Mouse (Mus musculus) telencephalon, adult 2 months (tissue): ENCODE measurements at regions not wholly inside any gene's neighbourhood (a gene's known extent, or its start where the extent isn't known, plus 50 kb on each side); places are given as distances from the start of the nearest gene placed in this dataset.

Source experiments
- DNase-seq: peaks from one replicate; pipeline ENCODE4 v3.0.0-alpha.2; 2011; ENCODE audit warnings: low read depth, low spot score

DNA sequence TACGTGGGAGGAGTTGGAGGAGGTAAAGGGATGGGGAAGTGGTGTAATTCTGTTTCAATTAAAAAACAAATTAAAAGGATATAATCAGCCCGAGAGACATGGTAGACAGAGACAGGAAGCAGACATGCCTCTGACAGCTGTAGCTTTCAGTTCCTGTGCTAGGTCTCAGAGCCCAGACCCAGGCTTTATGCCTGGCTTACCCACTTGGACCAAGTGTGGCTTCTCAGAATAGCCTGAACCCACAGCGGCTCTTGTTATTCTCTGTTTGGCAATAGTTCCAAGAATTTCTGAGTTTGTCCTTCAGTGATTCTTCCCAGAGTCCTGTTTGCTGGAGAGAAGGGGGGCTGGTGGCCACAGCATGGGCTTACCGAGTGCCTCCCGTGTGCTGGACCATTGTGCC is 182.4 kb downstream of the Pten start:
- no peak for DNase-seq

GRCm38 (mm10) chr19:32940806-32941205 is 183.5 kb downstream of the Pten start:
- DNase-seq: no peak

DNA sequence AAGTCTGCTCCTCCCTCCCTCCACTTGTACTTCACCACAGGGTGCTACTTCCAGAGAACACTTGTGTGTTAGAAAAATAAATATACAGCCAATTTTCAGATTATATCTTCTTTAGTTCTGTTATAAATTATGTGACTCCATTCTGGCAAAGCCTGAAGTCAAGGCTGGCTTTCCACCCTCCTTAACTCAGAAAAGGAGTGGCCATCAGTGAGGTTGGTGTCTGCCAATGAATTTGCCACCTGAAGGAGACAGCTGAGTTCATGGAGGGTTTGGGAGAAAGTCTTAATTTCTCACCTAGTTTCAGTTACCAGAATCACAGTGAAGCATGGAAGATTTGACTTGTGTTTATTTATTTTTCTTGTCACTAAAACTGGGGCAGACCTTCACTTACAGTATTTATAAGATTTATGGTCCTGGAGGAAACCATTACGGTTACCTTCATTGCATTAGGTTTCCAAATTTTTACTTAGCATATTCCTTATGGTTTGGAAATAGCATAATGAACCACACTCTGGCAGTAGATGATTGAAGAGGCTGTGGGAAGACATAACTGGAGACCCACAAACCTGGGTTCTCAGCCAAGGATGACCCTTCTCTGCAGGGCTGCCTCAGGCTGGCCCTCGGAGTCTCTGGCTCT is 186.4 kb downstream of the Pten start:
- no peak for DNase-seq

GRCm38 (mm10) chr19:32947081-32947855 is 190.0 kb downstream of the Pten start:
- DNase-seq: no peak

DNA sequence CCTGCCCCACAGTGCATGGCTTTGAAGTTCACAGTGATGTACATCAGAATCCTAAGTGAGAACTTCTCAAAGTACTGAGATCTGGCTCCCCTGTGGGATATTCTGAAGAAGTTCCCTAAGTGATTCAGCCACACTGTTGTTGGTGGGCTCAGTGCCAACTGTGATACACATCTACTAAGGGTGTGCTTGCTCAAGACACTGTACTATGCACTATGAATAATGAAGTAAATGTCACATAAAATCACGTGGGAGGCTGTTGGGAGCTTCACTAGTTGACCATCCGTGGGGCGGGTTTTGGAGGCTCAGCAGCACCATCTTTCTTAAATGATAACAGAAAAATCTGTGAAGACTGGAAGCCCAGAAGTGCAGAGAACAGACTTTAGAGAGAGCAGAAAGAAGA is 193.0 kb downstream of the Pten start:
- DNase-seq: no peak

DNA sequence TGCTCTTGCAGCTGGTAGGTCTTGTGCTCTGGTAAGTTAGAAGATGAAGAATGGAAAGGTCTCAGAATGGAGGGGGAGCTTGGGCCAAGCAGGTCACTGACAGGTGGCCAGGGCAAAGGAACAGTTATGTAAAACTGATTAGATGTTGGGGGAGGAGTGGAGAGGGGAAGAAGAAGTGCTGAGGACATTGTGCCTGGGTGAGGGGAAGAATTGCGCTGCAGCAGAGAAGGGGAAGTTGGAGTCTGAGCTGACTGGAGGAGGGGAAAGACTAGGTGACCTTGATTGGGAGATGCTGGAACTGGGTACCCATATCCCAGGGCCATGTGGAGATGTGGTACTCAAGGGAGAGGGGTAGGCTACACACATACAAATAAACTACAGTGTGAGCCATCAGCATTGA is 193.5 kb downstream of the Pten start:
- no peak for DNase-seq

- no peak for DNase-seq
Observed at GRCm38 (mm10) chr19:32952425-32952824, 195.1 kb downstream of the Pten start.

- DNase-seq: no peak
Observed at GRCm38 (mm10) chr19:32952928-32953687, 195.8 kb downstream of the Pten start.

GRCm38 (mm10) chr19:32954001-32954605 is 196.8 kb downstream of the Pten start:
- peak; percentile 42 for DNase-seq

DNA sequence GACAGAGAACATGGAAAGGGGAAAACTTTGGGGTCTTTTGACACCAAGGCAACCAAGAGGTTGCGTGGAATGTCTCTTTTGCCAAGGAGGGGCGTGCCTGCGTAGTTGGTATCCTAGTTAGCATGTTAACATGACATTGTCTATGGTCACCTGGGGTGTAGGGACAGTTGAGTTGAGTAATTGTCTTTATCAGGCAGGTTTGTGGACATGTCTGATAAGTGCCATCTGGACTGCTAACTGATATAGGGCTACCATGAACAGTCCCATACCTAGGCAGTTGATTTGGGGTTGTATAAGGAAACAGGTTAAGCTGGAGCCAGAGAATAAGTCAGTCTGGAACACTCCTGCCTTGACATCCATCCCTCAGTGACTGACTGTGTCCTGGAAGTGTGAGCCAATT is 197.6 kb downstream of the Pten start:
- DNase-seq: no peak

DNA sequence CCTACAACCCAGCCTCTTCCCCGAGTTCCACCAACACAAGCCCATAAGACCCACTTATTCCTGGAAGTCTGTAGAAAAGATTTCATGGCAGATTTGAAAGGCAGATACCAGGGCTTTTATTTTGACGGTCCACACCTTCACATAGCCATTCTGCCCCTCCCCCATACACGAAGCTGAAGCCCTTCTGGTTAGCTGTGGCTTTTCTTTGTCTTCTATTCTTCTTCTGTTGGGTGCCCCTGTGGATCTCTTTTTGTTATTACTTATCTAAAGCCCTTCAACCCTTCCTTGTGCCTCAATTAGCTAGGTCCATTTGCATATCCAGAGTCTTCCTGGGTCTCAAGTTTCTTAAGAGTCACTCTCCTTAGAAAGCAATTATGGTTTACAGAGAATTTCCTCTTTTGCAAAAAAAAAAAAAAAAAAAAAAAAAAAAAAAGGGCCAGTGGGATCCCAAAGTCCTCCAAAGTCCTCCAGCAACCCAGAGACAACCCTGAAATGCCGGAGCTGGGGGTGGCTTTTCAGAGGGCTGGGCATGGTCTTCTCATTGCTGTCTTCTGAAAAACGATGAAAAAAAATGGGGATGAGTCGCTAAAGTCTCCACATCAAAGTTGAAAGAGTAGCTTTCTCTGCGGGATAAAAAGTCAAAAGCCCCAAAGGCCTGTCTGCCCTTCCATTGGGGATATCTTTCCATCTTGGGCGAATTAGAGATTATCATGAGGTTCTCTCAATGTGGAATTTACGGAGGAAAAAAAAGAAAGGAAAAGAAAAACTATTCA is 199.0 kb downstream of the Pten start:
- no peak for DNase-seq

- peak; percentile 58 for DNase-seq
Observed at GRCm38 (mm10) chr19:32956916-32957558, 199.7 kb downstream of the Pten start.

GRCm38 (mm10) chr19:32958276-32958675 is 201.0 kb downstream of the Pten start:
- no peak for DNase-seq

DNA sequence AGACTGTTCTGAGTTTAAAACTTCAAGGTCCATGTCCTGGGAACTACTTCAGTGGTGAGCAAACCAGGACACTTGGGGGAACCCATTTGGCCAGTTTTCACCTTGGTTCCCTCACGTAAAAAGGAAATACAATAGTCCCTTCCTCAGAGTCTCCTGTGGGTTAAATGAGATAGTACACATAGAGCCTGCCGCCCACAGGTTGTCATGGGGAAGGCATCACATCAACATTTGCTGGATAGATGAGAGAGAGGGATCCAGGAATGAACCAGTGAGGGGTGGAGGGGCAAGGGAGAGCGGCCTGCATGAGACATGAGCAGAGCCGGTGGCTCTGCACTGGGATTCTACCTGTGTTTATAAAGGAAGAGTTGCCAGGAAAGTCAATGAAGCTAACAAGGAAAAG is 201.5 kb downstream of the Pten start:
- DNase-seq: no peak

- no peak for DNase-seq
Observed at GRCm38 (mm10) chr19:32959844-32960195, 202.5 kb downstream of the Pten start.

DNA sequence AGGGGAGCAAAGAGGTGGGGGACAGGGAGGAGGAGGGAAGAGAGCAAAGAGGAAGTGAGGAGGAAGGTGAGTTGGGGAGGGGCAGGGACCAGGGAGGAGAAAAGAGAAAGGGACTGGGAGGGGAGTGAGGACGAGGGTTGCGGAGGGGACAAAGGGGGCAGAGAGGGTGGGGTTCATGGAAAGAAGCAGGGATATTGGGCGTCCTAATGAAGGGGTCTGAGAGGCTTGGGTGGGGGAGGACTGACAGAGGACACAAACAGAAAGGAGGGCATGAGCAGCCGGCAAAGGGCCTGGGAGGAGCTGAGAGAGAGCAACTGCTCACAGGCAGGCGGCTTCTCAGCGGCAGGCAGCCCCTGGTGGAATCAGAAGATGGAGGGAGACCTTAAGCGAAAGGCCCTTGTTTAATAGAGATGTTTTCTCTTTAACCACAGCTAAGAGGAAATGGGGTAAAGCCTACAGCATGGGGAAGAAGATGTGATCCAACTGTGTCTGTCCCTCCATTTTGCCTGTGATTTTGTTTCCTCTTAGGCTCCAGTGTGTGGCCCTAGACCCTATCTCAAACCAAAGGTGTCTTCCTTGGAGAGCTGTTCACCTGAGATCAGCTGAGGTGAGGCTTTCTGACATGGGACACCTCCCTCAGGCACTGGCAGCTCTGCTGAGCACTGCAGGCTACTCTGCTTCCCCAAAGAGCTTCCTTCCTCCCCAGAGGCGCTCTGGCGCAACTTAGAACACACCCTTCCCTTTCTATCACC is 203.1 kb downstream of the Pten start:
- no peak for DNase-seq

DNA sequence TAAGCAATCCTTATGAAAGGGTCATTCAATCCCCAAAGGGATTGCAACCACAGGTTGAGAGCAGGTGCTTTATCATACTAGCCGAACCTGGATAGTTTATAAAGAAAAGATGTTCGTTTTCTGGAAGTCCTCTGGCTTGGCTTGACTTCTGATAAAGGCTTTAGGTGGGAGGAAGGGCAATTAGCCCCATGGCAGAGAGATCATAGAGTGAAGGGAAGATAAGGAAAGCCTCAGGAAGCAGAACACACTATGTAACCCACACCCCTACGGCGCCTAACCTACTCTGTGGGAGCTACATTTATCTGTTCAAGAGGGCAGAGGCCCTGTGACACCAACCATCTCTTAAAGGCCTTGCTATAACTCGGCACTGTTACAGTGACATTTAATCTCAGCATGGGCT is 204.2 kb downstream of the Pten start:
- no peak for DNase-seq

DNA sequence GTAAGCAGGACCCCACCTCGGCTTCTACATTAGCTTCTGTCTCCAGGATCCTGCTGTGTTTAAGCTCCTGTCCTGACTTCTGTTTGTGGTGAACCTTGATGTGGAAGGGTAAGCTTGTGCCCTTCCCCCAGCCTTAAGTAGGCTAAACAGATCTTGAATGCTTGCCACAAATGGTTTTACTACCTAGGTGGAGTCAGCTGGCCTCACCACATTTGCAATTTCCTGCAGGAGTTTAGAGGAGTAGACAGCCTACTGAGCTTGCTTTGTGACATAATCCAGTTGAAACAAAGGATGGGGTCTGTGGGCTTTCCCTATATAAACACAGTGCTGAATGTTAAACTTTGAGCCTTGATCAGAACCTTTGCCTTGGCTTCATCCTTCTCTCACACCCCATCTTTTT is 206.7 kb downstream of the Pten start:
- no peak for DNase-seq

GRCm38 (mm10) chr19:32965488-32965887 is 208.2 kb downstream of the Pten start:
- no peak for DNase-seq

DNA sequence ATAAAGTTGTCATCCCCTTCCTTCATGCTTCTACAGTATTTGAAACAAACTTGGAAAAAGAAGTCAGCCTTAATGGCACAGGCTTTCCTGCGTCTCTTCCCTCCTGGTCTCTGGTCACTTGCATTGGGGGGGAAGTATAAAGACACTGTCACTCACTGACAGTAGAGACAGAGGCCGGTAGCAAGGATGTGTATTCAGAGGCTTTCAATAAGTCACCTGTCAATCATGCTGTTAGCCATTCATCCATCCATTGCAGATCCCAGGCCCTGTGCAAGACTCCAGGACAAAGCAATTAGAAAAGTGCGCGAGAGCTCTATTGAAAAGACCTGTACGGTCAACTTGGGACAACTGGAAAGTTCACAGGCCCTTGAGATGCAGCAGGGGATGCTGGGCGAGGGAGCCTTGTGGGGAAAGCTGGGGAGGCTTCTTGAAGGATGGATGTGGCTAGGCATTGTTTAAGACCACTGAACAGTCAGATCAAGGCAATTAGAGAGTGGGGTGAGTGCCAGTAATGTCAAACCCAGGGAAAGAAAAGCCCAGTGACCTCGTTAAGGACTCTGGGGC is 212.0 kb downstream of the Pten start:
- no peak for DNase-seq
